Mouse (Mus musculus): Measurements from ENCODE around the gene Lrrc75a.

Lrrc75a gene

GRCm38 (mm10) chr11:62621586-62622283 lies 26.6 kb downstream of the Lrrc75a start:
- DNase-seq (ENCODE audit: low read depth, low spot score), result no peak

- DNase-seq (ENCODE audit: low read depth, low spot score), result no peak
Observed at GRCm38 (mm10) chr11:62621079-62621478, 27.2 kb downstream of the Lrrc75a start.

- no peak for DNase-seq (ENCODE audit: low read depth, low spot score)
Observed at GRCm38 (mm10) chr11:62615456-62615855, 32.9 kb downstream of the Lrrc75a start.

GRCm38 (mm10) chr11:62614876-62615410 lies 33.4 kb downstream of the Lrrc75a start:
- DNase-seq (ENCODE audit: low read depth, low spot score), result no peak

- peak; percentile 86 for DNase-seq (ENCODE audit: low read depth, low spot score)
Observed at GRCm38 (mm10) chr11:62613657-62614365, 34.5 kb downstream of the Lrrc75a start.

- no peak for DNase-seq (ENCODE audit: low read depth, low spot score)
Observed at GRCm38 (mm10) chr11:62612604-62613003, 35.7 kb downstream of the Lrrc75a start.

GRCm38 (mm10) chr11:62610304-62610703 lies 38.0 kb downstream of the Lrrc75a start:
- no peak for DNase-seq (ENCODE audit: low read depth, low spot score)

GRCm38 (mm10) chr11:62608826-62609675 lies 39.3 kb downstream of the Lrrc75a start:
- no peak for DNase-seq (ENCODE audit: low read depth, low spot score)

GRCm38 (mm10) chr11:62607952-62608201 lies 40.4 kb downstream of the Lrrc75a start:
- DNase-seq (ENCODE audit: low read depth, low spot score), result no peak

GRCm38 (mm10) chr11:62607170-62607951 lies 41.0 kb downstream of the Lrrc75a start:
- no peak for DNase-seq (ENCODE audit: low read depth, low spot score)

GRCm38 (mm10) chr11:62606299-62607169 lies 41.8 kb downstream of the Lrrc75a start:
- DNase-seq (ENCODE audit: low read depth, low spot score), result no peak

- no peak for DNase-seq (ENCODE audit: low read depth, low spot score)
Observed at GRCm38 (mm10) chr11:62605619-62606298, 42.6 kb downstream of the Lrrc75a start.

GRCm38 (mm10) chr11:62604886-62605618 lies 43.3 kb downstream of the Lrrc75a start:
- DNase-seq (ENCODE audit: low read depth, low spot score), result no peak

- DNase-seq (ENCODE audit: low read depth, low spot score), result no peak
Observed at GRCm38 (mm10) chr11:62604123-62604706, 44.1 kb downstream of the Lrrc75a start.

GRCm38 (mm10) chr11:62603312-62604056 lies 44.8 kb downstream of the Lrrc75a start:
- DNase-seq (ENCODE audit: low read depth, low spot score), result peak; percentile 64

- peak; percentile 99 for DNase-seq (ENCODE audit: low read depth, low spot score)
Observed at GRCm38 (mm10) chr11:62602619-62603311, 45.6 kb downstream of the Lrrc75a start.

Data from CD4-positive helper T cell, adult 2 months (primary cell).